Mouse (Mus musculus): ENCODE measurements at regions not wholly inside any gene's neighbourhood (a gene's known extent, or its start where the extent isn't known, plus 50 kb on each side); places are given as distances from the start of the nearest gene placed in this dataset.

GRCm38 (mm10) chr8:95974231-95974630 lies 85.9 kb upstream of the Got2 start:
- WGBS, result 51% methylated on average over 5 of the region's 5 CpGs

DNA sequence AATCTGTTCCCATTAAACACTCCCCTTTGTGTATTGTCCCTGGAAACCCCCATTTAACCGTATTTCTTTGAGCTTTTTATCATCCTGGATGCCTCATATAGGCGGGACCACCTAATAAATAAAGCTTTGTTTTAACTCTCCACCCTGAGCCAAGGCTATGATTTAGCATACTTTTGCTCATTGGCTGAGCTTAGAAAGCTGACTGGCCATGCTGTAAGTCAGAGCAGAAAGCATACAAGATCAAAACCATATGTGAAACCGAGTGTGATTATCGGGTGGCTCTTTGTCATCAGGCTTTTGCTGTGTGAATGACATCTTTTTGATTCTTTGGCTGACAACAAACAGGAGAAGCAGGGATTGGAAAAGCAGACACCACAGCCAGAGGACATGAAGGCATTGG lies 85.2 kb upstream of the Got2 start:
- Histone ChIP-seq H3K9me3 (no peaks in the 10 kb centered on the region), H3K27ac (no peak overlapping the region), H3K4me3 (replicated peaks) (no peak overlapping the region), H3K36me3 (no peaks in the 10 kb centered on the region), H3K4me1 (no peaks in the 10 kb centered on the region), H3K9ac (no peak overlapping the region), H3K27me3 (replicated peaks) (no peaks in the 10 kb centered on the region), H3K4me2 (no peak overlapping the region)
- ATAC-seq (ENCODE audit: insufficient read depth, low FRiP score, low read depth), result no peak
- 30% methylated on average over 4 of the region's 4 CpGs for WGBS

More at GRCm38 (mm10) chr8:95974231-95974630, 85.9 kb upstream of the Got2 start:
- H3K9me3 ChIP-seq, result no peaks in the 10 kb centered on the region
- no peak overlapping the region for H3K27ac ChIP-seq
- H3K4me1 ChIP-seq, result no peaks in the 10 kb centered on the region
- ATAC-seq (ENCODE audit: insufficient read depth, low FRiP score, low read depth), result no peak
- H3K4me2 ChIP-seq, result no peak overlapping the region
- H3K27me3 ChIP-seq (replicated peaks), result no peaks in the 10 kb centered on the region
- no peak overlapping the region for H3K9ac ChIP-seq
- no peak overlapping the region for H3K4me3 ChIP-seq (replicated peaks)
- no peaks in the 10 kb centered on the region for H3K36me3 ChIP-seq

- Histone ChIP-seq H3K27ac (no peak overlapping the region), H3K9me3 (no peaks in the 10 kb centered on the region), H3K4me2 (no peak overlapping the region), H3K4me3 (replicated peaks) (no peak overlapping the region), H3K9ac (no peak overlapping the region), H3K27me3 (replicated peaks) (no peaks in the 10 kb centered on the region), H3K36me3 (no peaks in the 10 kb centered on the region), H3K4me1 (no peaks in the 10 kb centered on the region)
- 87% methylated on average over 6 of the region's 6 CpGs for WGBS
- no peak for ATAC-seq (ENCODE audit: insufficient read depth, low FRiP score, low read depth)
Measured at GRCm38 (mm10) chr8:95968828-95969227, 80.5 kb upstream of the Got2 start.

DNA sequence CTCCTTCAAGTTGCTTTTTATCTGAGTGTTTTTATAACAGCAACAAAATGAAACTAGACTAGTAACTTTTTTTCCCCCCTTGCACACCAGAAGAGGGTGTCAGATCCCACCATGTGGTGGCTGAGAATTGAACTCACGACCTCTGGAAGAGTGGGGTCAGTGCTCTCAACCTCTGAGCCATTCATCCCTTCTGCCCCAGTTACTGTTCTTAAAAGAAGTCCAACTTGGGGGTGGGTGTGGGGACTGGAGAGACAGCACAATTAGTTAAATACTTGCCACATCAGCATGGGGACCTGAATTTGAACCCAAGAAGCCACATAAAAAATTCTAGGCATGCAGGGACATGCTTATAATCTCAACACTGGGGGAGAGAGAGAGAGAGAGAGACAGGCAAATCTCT lies 78.1 kb upstream of the Got2 start:
- Histone ChIP-seq H3K9me3 (no peaks in the 10 kb centered on the region), H3K9ac (no peak overlapping the region), H3K36me3 (no peaks in the 10 kb centered on the region), H3K27ac (no peak overlapping the region), H3K4me3 (replicated peaks) (no peak overlapping the region), H3K27me3 (replicated peaks) (no peaks in the 10 kb centered on the region), H3K4me1 (no peaks in the 10 kb centered on the region), H3K4me2 (no peak overlapping the region)
- no peak for ATAC-seq (ENCODE audit: insufficient read depth, low FRiP score, low read depth)
- 28% methylated on average over 1 of the region's 1 CpGs for WGBS

DNA sequence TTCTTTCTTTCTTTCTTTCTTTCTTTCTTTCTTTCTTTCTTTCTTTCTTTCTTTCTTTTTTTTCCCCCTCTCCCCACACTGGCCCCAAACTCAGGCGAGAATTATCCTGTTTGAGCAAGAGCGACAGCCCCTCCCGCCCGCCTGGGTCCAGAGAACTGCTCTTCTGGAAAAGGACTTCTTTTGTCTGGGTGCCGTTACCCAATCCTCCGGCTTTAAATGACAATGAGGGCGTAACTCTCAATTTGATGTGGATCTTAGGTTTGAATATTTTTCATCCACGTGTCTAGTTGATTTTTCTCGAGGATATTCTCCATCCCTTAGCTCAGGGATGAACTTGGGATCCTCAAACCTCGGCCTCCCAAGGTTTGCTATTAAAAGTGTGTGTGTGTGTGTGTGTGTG lies 63.9 kb upstream of the Got2 start:
- Histone ChIP-seq H3K4me2 (peak overlapping the region; percentile 50; the same call in 1 of the 2 replicates), H3K36me3 (no peaks in the 10 kb centered on the region), H3K4me3 (replicated peaks) (peak overlapping the region; percentile 28; the same call in 1 of the 2 replicates), H3K27ac (no peak overlapping the region), H3K27me3 (replicated peaks) (no peaks in the 10 kb centered on the region), H3K9me3 (no peaks in the 10 kb centered on the region), H3K9ac (no peak overlapping the region), H3K4me1 (no peaks in the 10 kb centered on the region)
- ATAC-seq (ENCODE audit: insufficient read depth, low FRiP score, low read depth), result no peak
- WGBS, result 27% methylated on average over 10 of the region's 10 CpGs

- Histone ChIP-seq H3K4me2 (peak overlapping the region; percentile 50; the same call in 1 of the 2 replicates), H3K4me3 (replicated peaks) (peak overlapping the region; percentile 28), H3K27ac (no peak overlapping the region), H3K9ac (no peak overlapping the region), H3K36me3 (no peaks in the 10 kb centered on the region), H3K4me1 (no peaks in the 10 kb centered on the region), H3K9me3 (no peaks in the 10 kb centered on the region), H3K27me3 (replicated peaks) (no peaks in the 10 kb centered on the region)
- ATAC-seq (ENCODE audit: insufficient read depth, low FRiP score, low read depth), result no peak
- under 1% methylated on average over 17 of the region's 17 CpGs for WGBS
Measured at GRCm38 (mm10) chr8:95951794-95952193, 63.4 kb upstream of the Got2 start.

Data from stomach, embryonic 15.5 days (tissue).